Mouse (Mus musculus): ENCODE measurements at regions not wholly inside any gene's neighbourhood (a gene's known extent, or its start where the extent isn't known, plus 50 kb on each side); places are given as distances from the start of the nearest gene placed in this dataset.
"Not testable (repeated sequence)": the region's sequence is repeated elsewhere in the genome, so short reads cannot be mapped to it uniquely, and the experiment has no call there.

GRCm38 (mm10) chr1:83970641-83971285, 393.2 kb downstream of the Pid1 start:
- DNase-seq (ENCODE audit: low spot score), result no peak

GRCm38 (mm10) chr1:83964631-83965030, 399.3 kb downstream of the Pid1 start:
- not testable (repeated sequence) for DNase-seq (ENCODE audit: low spot score)

DNA sequence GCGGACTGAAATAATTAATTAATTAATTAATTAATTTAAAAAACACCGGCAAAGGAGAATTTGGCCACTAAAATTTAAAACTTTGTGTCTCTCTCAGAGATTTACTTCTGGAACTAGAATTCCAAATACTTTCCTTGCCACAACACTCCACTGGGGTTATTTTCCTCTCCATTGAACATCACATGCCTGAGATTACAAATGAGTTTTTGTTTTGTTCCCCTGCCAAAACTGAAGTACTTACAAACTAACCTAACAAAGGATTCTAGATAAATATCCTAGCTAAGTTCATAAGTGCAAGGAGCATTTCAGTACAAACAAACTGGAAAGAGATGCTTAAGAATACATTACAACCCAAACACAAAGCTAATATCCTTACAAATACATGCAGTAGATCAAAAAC, 402.2 kb downstream of the Pid1 start:
- DNase-seq (ENCODE audit: low spot score), result no peak

DNA sequence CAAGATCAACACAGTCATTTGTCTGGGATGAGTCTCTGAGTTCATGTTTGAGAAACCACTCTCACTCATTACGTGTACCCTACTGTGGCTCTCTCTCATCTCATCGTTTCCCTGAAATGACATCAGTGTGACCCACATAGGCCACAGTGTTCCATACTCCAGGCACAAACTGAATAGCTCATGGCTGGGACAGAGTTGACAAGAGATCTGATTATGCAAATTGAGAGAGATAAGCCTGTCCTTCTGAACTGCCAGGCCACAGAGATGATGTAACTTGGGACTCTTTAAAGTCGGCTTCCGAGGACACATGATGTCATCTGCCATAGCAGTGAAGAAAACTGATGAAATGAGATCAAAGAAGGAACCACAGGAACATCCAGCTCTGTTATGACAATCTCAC, 404.2 kb downstream of the Pid1 start:
- DNase-seq (ENCODE audit: low spot score), result no peak

GRCm38 (mm10) chr1:83922900-83923299, 441.1 kb downstream of the Pid1 start:
- DNase-seq (ENCODE audit: low spot score), result no peak

DNA sequence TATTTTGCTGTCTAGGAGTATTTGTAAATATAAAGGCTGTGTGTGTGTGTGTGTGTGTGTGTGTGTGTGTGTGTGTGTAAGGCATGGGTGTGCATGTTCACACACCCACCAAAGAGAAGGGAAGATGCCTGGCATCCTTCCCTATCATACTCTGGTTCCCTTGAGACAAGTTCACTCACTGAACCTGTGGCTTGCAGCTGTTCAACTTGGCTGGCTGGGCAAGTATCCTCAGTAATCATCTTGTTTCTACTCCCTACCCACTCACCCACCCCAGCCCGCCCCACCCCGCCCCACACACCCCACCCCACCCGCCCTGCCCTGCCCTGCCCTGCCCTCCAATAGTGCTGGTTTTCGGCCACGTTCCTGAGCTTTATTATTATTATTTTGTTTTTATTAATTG, 448.5 kb downstream of the Pid1 start:
- DNase-seq (ENCODE audit: low spot score), result no peak

- no peak for DNase-seq (ENCODE audit: low spot score)
Measured at GRCm38 (mm10) chr1:83907347-83907746, 456.6 kb downstream of the Pid1 start.

- no peak for DNase-seq (ENCODE audit: low spot score)
Measured at GRCm38 (mm10) chr1:83906906-83907305, 457.1 kb downstream of the Pid1 start.

GRCm38 (mm10) chr1:83900135-83900534, 463.8 kb downstream of the Pid1 start:
- DNase-seq (ENCODE audit: low spot score), result no peak

DNA sequence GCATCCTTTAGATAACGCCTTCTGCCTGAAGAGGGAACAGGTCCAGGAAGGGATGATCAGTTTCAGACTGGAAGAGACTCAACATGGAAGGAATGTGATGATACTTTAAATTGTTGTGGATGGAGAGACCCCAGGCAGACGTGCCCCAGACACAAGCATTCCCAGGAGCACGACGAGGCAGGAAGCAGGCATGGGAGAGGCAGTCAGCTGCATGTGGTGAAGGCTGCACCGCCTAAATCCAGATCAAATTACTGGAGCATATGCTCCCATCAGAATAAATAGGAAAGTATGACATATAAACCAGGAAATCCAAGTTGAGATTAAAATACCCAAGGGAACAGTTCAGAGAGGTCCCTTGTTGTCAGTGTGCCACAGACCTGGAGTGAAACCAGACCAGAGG, 467.3 kb downstream of the Pid1 start:
- DNase-seq (ENCODE audit: low spot score), result no peak

DNA sequence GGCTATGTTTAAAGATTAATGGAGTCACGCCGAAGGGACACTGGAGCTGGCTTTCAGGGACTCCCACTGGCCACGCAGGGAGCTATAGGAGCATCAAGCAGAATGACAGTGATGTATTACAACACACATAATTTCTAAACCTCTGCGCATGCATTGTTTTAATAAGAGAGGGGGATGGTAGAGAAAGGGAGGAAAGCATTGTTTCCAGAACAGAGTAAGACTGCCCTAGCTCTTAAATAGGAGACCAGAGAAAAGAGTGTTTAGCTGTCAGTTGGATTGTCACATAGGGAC, 471.1 kb upstream of the Sphkap start:
- no peak for DNase-seq (ENCODE audit: low spot score)

DNA sequence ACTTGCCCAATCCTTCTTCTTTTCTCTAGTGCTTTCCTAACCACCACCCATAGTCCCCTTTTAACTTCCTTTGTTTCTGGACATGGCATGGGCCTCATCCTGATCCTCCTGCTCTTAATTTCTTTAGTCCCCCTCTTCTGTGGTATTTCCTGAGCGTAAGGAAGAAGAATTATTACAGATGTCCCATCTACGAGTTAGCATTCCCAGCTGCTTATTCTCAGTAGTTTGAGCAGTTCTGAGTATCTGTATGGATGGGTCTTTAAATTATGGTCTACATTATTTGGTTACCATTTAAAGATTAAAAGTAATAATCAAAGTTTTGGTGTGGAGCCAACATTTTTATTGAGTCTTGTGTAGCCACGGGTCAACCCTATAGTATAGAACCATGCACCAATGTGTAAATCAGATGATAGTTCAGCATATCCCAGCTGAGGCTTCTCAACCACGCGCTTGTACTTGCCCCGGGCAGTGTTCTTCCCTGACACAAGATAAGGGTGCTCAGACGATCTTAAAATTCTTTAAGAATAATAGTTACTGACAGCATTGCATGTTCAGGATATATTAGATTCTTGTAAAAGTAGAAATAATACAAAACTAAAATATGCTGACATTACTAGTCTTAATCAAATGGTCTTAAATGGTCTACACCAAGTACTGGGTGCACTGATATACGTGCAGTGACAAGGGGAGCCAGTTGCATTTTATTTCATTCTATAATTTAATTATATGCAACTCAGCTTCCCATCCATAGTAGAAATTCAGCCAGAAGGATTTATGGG, 470.5 kb upstream of the Sphkap start:
- no peak for DNase-seq (ENCODE audit: low spot score)

DNA sequence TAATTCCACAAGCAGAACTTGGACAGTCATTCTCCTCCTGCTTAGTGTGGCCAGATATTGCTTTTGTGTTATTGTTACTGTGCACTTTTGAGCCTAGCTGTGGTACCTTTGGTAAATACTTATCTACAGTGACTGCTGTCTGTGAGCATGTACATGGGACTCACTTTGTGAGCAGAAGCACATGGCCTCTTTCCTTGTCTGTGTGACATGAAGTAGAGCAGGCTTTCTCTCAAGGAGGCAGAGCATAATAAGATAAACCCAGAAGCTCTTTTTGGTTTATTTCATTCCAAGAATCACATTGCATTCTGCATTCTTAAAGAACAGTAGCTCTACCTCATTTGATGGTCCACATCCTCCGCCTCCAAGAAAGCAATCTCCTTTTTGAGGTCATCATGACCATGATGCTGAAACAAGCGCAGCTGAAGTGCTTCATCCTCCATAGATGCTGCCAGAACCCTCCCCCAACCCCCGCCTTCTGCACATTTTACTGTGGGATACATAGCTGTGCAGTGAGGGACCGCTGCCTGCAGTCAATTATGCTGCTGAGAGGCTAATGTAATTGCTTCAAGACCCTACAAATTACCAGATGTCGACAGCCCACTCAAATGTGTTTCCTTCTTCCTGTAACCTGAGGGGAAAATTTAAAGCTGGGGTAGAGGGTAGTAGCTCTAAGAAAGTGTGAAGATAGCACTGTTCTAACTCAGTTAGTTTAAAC, 463.0 kb upstream of the Sphkap start:
- DNase-seq (ENCODE audit: low spot score), result peak; percentile 18

- DNase-seq (ENCODE audit: low spot score), result no peak
Measured at GRCm38 (mm10) chr1:83869046-83869445, 461.0 kb upstream of the Sphkap start.

- DNase-seq (ENCODE audit: low spot score), result no peak
Measured at GRCm38 (mm10) chr1:83862541-83862940, 454.5 kb upstream of the Sphkap start.

DNA sequence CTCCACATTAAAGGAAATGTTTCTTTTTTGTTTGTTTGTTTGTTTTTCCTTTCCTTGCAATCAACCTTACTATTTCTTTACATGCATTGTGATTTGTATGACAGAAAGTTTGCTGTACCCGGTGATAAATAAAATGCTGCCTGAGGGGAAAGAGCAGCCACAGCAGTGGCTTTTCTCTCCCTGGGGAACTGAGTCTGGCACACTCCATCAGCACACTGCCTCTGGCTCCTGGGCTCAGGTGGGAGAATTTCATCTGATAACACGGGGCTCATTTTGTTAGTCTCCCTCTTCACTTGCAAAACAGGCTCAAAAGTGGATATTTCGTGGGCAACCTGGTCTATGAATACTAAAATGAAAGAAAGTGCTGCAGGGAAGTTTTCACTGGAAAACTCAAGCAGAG, 454.1 kb upstream of the Sphkap start:
- DNase-seq (ENCODE audit: low spot score), result no peak

DNA sequence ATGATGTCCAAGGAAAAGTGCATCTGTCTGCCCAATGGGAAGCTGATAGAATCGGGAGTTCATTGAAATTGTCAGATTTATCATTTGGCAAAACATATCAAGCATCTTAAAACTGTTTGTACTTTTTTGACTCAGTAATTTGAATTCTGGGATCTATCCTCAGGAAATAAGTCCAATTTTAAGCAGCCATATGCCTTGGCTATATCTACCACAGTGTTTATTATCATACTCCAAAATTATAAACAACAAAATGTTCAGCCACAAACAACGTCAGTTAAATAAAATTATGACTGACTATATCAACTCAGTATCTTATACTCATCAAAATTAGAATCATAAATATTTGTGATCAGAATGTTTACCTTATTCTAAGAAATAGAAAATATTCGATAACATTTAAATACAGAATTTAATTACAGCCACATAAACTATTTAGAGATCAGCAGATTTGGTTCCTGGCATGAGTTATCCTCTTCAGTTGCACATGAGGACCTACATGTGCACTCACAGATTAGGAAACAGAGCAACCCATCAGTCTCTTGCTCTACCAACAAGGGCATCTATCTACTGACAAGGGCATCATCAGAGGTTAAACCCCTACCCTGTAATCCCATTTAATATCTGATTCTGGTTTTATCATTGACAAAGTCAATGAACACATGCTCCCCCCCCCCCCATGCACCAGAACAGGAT, 451.9 kb upstream of the Sphkap start:
- no peak for DNase-seq (ENCODE audit: low spot score)

- DNase-seq (ENCODE audit: low spot score), result no peak
Measured at GRCm38 (mm10) chr1:83853996-83854395, 446.0 kb upstream of the Sphkap start.

GRCm38 (mm10) chr1:83851081-83851480, 443.1 kb upstream of the Sphkap start:
- DNase-seq (ENCODE audit: low spot score), result no peak

DNA sequence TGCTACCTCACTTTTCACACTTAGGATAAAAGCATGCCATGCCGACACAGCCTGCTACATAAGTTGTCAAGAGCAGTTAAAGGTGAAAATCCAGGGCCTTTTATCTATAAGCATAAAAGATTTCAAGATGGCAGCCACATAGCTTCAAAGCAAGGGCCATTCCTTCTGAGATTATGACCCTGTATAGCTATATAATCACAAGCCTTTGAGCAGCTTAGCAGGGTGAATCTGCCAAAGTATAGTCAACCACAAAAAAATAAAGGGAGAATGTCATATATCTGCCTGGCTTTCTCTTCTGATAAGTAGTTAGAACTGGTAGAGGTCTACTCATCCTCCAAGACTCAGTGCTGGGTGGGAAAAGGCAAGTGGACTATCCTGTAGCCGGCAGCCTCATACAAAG, 440.4 kb upstream of the Sphkap start:
- DNase-seq (ENCODE audit: low spot score), result no peak

DNA sequence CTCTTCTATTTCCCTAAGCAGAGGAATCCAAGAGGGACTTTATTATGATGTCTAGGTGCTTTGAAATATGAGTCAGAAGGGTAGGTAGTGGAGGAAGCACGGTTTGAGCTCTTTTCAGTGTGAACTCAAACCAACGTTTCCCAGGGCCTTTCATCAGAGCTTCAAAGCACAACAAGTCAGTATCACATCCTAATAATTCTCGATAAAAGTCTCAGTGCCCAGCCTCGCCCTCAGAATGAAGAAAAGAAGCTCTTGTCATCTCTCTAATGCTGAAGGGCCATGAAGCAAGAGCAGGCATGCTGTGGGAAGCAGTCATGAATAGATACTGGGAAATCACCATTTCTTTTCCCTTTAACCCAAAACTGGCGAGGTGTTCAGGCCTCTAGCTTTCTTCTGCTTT, 440.0 kb upstream of the Sphkap start:
- no peak for DNase-seq (ENCODE audit: low spot score)

DNA sequence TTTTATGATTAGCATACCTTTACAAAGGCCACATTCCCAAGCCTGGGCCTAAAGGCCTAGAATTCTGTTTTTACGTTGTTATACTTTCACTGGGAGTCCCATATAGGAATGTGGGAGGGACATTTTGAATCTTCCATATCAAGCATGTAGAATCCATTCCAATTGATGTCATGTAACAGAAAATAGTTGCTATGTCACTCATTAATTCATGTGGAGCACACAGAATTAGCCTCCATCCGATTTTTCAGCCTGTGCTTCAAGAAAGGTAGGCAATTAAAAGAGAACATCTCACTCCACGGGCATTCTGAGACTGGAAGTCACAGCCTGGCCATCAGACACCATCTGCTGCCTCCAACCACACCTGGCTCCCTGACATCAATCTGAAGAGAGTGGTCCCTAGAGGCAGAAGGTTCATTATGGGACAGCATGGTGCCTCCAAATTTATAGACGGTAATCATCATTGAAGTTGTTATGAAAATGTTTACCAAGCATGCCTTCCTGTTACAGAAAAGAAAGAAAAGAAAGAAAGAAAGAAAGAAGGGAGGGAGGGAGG, 436.9 kb upstream of the Sphkap start:
- no peak for DNase-seq (ENCODE audit: low spot score)

DNA sequence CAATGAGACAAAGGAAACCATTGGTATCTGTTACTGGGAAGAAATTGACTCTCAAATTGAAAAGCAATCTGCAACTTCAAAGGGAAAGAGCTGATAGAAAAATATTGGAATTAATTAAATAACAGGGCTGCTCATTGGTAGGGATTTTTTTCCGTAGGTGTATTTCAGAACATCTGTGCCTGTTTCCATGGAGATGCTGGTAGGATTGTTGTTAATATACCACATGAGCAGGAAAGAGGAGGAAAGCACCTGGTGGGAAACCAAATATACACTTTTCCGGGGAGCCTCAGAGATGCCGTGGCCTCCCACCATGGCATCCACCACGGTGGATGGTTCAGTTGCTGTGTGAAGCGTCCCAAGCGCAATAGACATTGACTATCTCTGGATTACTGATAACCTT, 428.0 kb upstream of the Sphkap start:
- no peak for DNase-seq (ENCODE audit: low spot score)

Measured in ovary, postnatal 36 days (tissue).